Mouse (Mus musculus): ENCODE data around the gene Fbln7. TPM values are rescaled to one million over a fixed set of nuclear protein-coding genes. Genes with fewer than 3 reads are reported as not detected.

Gene Fbln7
- polyA plus RNA-seq (2011; ENCODE audit: insufficient read depth, insufficient read length, low read depth, missing spikeins) = 0.38 and 0.75 TPM in 2 replicates

DNA sequence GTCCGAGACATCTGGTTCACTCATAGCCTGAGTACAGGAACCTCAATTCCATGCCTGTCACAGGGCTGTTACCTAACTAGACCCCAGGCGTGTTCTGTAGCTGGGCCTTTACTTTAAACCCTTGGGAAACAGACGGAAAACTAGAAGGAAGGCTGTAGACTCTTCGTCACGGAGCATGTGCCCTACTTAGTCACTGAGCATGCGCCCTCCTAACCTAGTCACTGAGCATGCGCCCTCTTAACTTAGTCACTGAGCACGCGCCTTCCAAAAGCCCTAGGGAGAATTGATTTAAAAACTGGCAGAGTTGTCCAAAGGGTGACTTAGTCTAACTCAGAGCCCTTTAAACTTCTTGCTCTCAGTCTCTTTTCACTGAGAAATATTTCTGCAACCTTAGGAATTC, at the start of gene Fbln7:
Gene Fbln7 (plus strand): TSS at position 346 of the 400 bp plus-strand sequence.
- H3K27ac ChIP-seq (ENCODE audit: insufficient read depth, low read length) = no peak within 1 kb of the TSS
- no peak for TF ChIP-seq POLR2A (IDR thresholded peaks at IDR 0.05; ENCODE audit: insufficient read depth, low read length)
- no peak for TF ChIP-seq EP300 (IDR thresholded peaks at IDR 0.05; ENCODE audit: insufficient read depth, low read depth, low read length)
- no peak for TF ChIP-seq CTCF (IDR thresholded peaks at IDR 0.05; ENCODE audit: low read depth, low read length)
- 0 out of 2 replicates have a peak, but pooled peaks cover 3% of the 10 kb centered on the region for H3K27me3 ChIP-seq (ENCODE audit: control insufficient read depth, insufficient read depth, low read length, poor library complexity, severe bottlenecking)
- no peaks in the 10 kb centered on the region for H3K36me3 ChIP-seq (ENCODE audit: control insufficient read depth, insufficient read depth, low read length, poor library complexity, severe bottlenecking)
- no peaks in the 10 kb centered on the region for H3K9me3 ChIP-seq (replicated peaks; ENCODE audit: control insufficient read depth, insufficient read depth, low read length, poor library complexity, severe bottlenecking)
- peak within 1 kb of the TSS; percentile 50 for H3K4me3 ChIP-seq (ENCODE audit: low read depth, low read length)
- H3K9ac ChIP-seq (ENCODE audit: low read depth, poor library complexity, severe bottlenecking) = no peak within 1 kb of the TSS
- no peaks in the 10 kb centered on the region for H3K4me1 ChIP-seq (ENCODE audit: control insufficient read depth, insufficient read depth, low read length)

- Histone ChIP-seq H3K9ac (ENCODE audit: low read depth, poor library complexity, severe bottlenecking) (no peak overlapping the region), H3K36me3 (ENCODE audit: control insufficient read depth, insufficient read depth, low read length, poor library complexity, severe bottlenecking) (no peaks in the 10 kb centered on the region), H3K9me3 (replicated peaks; ENCODE audit: control insufficient read depth, insufficient read depth, low read length, poor library complexity, severe bottlenecking) (no peaks in the 10 kb centered on the region), H3K4me3 (ENCODE audit: low read depth, low read length) (no peak overlapping the region), H3K4me1 (ENCODE audit: control insufficient read depth, insufficient read depth, low read length) (peaks cover 2% of the 10 kb centered on the region), H3K27ac (ENCODE audit: insufficient read depth, low read length) (no peak overlapping the region), H3K27me3 (ENCODE audit: control insufficient read depth, insufficient read depth, low read length, poor library complexity, severe bottlenecking) (no peaks in the 10 kb centered on the region)
- TF ChIP-seq EP300 (IDR thresholded peaks at IDR 0.05; ENCODE audit: insufficient read depth, low read depth, low read length) (no peak), POLR2A (IDR thresholded peaks at IDR 0.05; ENCODE audit: insufficient read depth, low read length) (no peak), CTCF (IDR thresholded peaks at IDR 0.05; ENCODE audit: low read depth, low read length) (no peak)
Measured at GRCm38 (mm10) chr2:128816311-128816710, 46.5 kb upstream of the Fbln7 start.

DNA sequence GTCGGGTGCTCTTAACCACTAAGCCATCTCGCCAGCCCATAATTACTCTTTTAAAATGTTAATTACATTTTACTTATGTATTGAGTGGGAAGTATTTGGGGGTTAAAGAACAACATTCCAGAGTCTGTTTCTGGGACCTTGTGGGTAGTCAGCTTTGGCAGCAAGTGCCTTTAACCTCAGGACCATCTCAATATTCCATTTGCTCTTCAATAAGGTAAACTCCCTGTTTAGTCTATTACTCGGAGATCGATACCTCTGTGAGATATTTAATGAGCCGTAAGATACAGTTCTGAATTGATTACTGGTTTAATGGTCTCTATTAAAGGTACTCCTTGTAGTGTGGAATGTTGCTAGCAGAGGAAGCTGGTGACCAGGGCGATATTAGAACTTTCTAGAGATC, 45.9 kb upstream of the Fbln7 start:
- H3K4me1 ChIP-seq (ENCODE audit: control insufficient read depth, insufficient read depth, low read length) = peaks cover 3% of the 10 kb centered on the region
- H3K27ac ChIP-seq (ENCODE audit: insufficient read depth, low read length) = no peak overlapping the region
- H3K9me3 ChIP-seq (replicated peaks; ENCODE audit: control insufficient read depth, insufficient read depth, low read length, poor library complexity, severe bottlenecking) = no peaks in the 10 kb centered on the region
- no peak overlapping the region for H3K4me3 ChIP-seq (ENCODE audit: low read depth, low read length)
- H3K9ac ChIP-seq (ENCODE audit: low read depth, poor library complexity, severe bottlenecking) = no peak overlapping the region
- no peaks in the 10 kb centered on the region for H3K36me3 ChIP-seq (ENCODE audit: control insufficient read depth, insufficient read depth, low read length, poor library complexity, severe bottlenecking)
- H3K27me3 ChIP-seq (ENCODE audit: control insufficient read depth, insufficient read depth, low read length, poor library complexity, severe bottlenecking) = no peaks in the 10 kb centered on the region
- TF ChIP-seq EP300 (IDR thresholded peaks at IDR 0.05; ENCODE audit: insufficient read depth, low read depth, low read length) = no peak
- TF ChIP-seq POLR2A (IDR thresholded peaks at IDR 0.05; ENCODE audit: insufficient read depth, low read length) = no peak
- no peak for TF ChIP-seq CTCF (IDR thresholded peaks at IDR 0.05; ENCODE audit: low read depth, low read length)

GRCm38 (mm10) chr2:128817387-128817785, 45.4 kb upstream of the Fbln7 start:
- Histone ChIP-seq H3K27ac (ENCODE audit: insufficient read depth, low read length) (peak overlapping the region; percentile 58), H3K4me1 (ENCODE audit: control insufficient read depth, insufficient read depth, low read length) (peaks cover 3% of the 10 kb centered on the region), H3K27me3 (ENCODE audit: control insufficient read depth, insufficient read depth, low read length, poor library complexity, severe bottlenecking) (no peaks in the 10 kb centered on the region), H3K9ac (ENCODE audit: low read depth, poor library complexity, severe bottlenecking) (no peak overlapping the region), H3K36me3 (ENCODE audit: control insufficient read depth, insufficient read depth, low read length, poor library complexity, severe bottlenecking) (no peaks in the 10 kb centered on the region), H3K9me3 (replicated peaks; ENCODE audit: control insufficient read depth, insufficient read depth, low read length, poor library complexity, severe bottlenecking) (no peaks in the 10 kb centered on the region), H3K4me3 (ENCODE audit: low read depth, low read length) (peak overlapping the region; percentile 72)
- no peak for TF ChIP-seq CTCF (IDR thresholded peaks at IDR 0.05; ENCODE audit: low read depth, low read length)
- no peak for TF ChIP-seq EP300 (IDR thresholded peaks at IDR 0.05; ENCODE audit: insufficient read depth, low read depth, low read length)

- peaks cover 3% of the 10 kb centered on the region for H3K4me1 ChIP-seq (ENCODE audit: control insufficient read depth, insufficient read depth, low read length)
- TF ChIP-seq POLR2A (IDR thresholded peaks at IDR 0.05; ENCODE audit: insufficient read depth, low read length) = peak; percentile 56
- no peak for TF ChIP-seq CTCF (IDR thresholded peaks at IDR 0.05; ENCODE audit: low read depth, low read length)
- H3K9ac ChIP-seq (ENCODE audit: low read depth, poor library complexity, severe bottlenecking) = peak within 1 kb of the TSS; percentile 61
- H3K27me3 ChIP-seq (ENCODE audit: control insufficient read depth, insufficient read depth, low read length, poor library complexity, severe bottlenecking) = no peaks in the 10 kb centered on the region
- H3K4me3 ChIP-seq (ENCODE audit: low read depth, low read length) = peak within 1 kb of the TSS; percentile 90
- H3K27ac ChIP-seq (ENCODE audit: insufficient read depth, low read length) = peak within 1 kb of the TSS; percentile 58
- no peaks in the 10 kb centered on the region for H3K9me3 ChIP-seq (replicated peaks; ENCODE audit: control insufficient read depth, insufficient read depth, low read length, poor library complexity, severe bottlenecking)
- no peaks in the 10 kb centered on the region for H3K36me3 ChIP-seq (ENCODE audit: control insufficient read depth, insufficient read depth, low read length, poor library complexity, severe bottlenecking)
Measured at GRCm38 (mm10) chr2:128817786-128818681, 44.7 kb upstream of the Fbln7 start, which contains the start of gene Tmem87b. TSS of gene Tmem87b (plus strand) at chr2:128818118.
